Mouse (Mus musculus) spleen, adult 2 months (tissue): ENCODE data around the gene Pdzd9.

ENCODE experiments used
- CTCF ChIP-seq: fragments of 200-500 bp; IDR thresholded peaks from 2 replicates; pipeline ENCODE4 v1.5.1; 2011; ENCODE audit warnings: mild to moderate bottlenecking, inconsistent platforms; ENCODE audit not compliant: insufficient read depth, insufficient read length, insufficient replicate concordance; ENCODE audit errors: extremely low read depth
- POLR2A ChIP-seq: fragments of 200-500 bp; IDR thresholded peaks from 2 replicates; pipeline ENCODE4 v1.6.1; 2011; ENCODE audit warnings: low read depth, low read length, inconsistent platforms

- TF ChIP-seq CTCF = no peak
- no peak for TF ChIP-seq POLR2A
Measured at GRCm38 (mm10) chr7:120684731-120685161, 14.6 kb upstream of the Pdzd9 start.
